Mouse (Mus musculus): Measurements from ENCODE around the gene Cds1.
A peak's percentile ranks its signal among the peaks of the same experiment; 100 is the strongest.

Cds1 gene

DNA sequence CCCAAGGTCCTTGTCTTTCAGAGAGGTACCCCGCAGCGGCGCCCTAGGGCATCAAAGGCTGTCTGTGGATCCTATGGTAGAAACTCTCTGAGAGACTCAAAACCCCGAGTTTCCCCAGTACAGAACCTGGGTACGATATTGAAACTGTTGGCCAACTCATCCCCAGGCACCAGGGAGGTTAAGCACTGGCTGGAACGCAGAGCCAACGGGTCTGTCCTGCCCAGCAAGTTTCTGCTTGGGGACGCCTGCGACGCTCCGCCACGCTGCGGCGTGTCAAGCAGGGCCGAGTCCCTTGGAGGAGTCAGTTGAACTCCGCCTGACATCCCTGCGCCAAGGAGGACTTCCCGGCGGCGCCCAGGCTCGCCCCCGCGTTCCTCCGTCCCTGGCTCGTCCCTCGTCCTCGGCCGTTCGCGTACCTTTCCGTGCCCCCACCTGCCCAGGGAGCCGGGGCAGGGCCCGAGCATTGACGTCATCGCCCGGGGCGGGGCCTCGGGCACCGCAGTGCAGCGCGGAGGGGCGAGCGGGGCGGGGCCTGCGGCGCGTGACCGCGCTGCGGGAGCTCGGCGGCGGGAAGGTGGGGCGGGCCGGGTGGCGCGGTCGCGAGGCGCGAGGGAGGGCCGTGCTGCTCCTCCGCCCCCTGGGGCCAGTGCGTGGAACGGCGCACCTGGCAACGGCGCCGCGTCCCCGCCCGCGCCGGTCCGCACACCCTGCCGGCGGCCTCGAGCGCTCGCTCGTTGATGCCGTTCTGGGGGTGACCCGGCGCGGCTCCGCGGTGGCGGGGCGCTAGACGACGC lies at the start of gene Cds1:
Cds1 (plus strand) TSS at position 577 of the 794 bp plus-strand sequence.
- peak; percentile 85 to 92 for DNase-seq

DNA sequence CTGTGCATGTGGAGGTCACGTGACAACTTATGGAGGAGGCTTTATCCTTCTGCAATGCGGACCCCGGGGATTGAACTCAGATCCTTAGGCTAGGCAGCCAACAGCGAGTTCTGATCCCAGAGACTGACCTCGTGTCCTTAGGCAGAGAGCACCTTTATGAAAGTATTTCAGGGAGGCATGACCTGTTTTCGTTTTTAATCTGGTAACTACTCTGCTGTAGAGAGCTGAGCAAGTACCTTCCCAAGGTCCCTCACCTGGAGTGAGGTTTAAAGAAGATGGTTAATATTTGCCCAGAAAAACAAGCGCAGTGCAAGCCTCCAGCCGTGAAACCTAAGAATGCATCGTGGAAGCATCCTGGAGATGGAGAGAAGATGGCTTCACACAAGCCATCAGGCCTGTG lies 40.7 kb upstream of the Cds1 start:
- DNase-seq: no peak

DNA sequence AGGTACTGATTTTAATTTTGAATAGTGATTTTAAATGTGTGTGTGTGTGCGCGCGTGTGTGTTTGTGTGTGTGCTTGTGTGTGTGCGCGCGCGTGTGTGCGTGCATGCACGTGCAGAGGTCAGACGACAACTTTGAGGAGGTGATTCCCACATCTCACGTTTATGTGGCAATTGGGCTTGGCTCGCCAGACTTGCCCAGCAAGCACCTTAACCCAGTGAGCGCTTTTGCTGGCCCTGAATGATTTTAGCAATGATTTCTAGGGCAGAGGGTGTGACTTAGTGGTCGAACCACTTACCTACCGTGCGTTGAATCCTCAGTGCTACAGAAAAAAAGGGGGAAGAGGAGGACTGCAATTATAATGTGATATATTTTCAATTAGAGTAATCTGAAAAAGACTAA lies 40.2 kb upstream of the Cds1 start:
- DNase-seq: no peak

DNA sequence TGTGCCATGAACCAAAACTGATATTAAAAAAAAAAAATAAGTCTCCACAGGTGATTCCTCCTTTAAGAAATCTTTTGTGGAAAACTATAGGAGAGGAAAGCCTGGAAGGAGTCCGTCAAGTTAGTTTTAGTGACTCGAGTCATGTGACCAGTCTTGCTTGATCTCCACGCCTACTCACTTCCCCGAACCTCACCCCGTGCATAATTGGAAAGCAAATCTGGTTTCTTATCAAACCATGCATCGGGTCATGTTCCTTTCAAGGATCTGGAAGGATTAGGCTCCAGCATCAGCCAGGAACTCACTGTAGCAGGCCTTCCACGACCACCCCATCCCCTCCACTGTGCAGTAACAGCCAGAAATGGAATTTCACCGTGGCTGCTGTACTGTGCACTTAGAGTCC lies 39.2 kb upstream of the Cds1 start:
- DNase-seq: no peak

DNA sequence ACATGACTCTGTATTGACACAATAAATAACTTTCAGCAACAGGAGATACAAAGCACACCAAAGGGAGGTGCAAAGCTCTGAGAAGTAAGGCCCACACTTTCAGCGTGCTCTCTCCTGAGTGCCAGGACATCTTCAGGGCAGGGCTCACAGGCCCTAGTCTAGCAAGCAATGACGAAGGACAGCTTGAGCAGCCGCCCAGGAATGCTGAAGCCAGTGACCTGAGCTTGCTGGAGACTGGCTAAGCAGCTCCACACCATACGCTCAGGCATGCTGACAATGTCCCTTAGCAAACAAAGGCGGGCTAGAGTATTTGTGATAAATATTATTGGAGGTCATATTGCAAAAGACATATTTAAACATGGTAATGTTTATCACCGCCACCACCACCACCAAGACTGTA lies 38.6 kb upstream of the Cds1 start:
- DNase-seq: peak; percentile 19 to 62

DNA sequence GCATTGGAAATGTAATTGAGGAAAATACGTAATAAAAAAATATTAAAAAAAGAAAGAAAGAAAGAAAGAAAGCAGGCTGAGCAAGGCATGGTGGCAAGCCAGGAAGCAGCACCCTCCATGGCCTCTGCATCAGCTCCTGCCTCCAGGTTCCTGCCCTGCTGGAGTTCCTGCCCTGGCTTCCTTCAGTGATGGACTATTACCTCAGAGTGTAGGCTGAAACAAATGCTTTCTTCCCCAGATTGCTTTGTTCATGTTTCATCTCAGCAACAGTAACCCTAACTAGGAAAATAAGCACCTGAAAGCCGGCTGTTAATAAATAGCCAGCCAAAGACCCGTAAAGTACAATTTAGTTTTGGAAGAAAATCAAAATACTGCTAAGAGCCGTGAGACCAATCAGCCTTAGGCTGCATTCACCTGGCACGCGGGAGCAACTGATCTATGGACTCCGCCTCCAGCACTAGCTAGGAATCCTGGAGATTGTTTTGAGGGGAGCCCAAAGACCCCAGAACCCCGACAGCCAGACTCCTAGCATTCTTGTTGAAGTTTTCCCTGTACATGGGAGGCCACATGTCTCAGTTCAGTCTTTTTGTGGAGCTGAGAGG lies 36.5 kb upstream of the Cds1 start:
- no peak for DNase-seq

DNA sequence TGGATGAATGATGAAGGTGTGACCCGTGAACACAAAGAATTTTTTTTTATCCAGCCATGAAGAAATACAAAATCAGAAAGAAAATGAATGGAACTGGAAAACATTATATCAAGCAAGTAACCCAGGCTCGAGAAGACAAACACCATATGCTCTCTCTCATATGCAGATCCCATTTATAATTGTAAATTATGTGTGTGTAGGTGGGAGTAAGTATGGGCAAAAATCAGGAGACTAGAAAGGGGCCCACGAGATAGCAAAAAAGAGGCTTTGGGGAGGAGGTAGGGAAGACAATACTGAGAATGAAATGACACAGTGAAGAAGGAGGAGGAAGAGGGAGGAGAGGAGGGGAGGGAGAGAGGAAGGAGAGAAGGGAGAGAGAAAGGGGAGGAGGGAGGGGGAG lies 27.6 kb upstream of the Cds1 start:
- no peak for DNase-seq

DNA sequence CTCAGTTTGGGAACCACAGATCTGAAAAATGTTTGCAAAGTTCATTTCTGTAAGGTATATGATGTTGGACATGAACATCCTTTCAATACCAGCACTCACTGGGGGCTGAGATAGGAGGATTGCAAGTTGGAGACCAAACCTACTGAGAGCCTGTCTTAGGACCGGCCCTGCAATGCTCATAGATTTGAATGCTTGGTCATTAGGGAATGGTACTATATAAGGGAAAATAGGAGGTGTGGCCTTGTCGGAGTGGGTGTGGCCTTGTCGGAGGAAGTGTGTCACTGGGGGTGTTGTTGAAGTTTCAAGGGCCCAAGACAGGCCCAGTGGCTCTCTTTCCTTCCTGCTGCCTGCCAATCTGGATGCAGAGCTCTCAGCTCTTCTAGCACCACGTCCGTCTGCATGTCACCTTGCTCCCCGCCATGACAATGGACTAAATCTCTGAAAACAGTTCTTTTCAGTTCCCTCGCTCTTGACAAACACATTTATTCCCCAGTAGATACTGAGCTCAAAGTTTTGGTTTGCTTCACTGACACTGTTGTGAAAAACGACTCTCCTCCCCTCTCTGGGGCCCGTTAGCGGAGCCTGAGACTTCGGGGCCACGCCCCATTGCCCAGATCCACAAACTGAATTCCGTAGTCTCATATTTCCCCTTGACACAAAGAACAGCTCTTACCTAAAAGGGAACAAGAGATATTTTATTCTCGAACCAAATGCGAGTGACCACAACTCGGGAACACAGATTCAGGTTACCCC lies 24.3 kb upstream of the Cds1 start:
- no peak for DNase-seq

DNA sequence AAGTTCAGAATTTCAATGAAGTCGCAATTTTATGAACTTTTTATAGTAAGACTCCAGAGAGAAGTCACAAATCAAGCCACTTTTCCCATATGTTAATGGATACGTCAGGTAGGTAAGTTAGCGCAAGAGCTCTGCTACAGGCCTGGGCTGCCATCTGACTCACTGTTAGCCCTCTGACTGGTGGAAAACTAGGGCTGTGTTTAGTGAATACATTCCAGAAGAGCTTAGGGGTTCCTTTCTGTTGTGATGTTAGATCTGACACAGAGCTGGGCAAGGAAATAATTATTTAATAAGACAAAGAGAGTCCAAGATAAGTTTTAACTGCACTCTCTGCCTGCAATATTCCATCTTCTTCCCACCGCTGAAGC lies 23.7 kb upstream of the Cds1 start:
- DNase-seq: no peak

DNA sequence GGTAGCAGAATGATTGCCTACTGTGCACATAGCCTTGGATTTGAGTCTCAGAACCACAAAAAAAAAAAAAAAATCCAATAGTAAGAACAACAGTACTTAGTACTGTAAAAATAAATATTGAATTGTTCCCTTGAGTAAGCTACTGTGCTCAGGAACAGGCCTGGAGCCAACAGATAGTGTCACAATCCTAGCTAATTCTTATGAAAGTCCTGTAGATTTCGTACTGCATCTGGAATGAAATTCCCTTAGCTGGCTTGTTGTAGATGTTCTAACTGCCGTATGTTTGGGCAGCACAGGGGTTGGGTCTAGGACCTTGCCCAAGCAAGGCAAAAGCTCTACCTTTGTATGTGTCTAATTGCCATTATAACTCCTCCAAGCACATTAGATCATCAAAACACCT lies 22.9 kb upstream of the Cds1 start:
- peak; percentile 56 to 69 for DNase-seq

DNA sequence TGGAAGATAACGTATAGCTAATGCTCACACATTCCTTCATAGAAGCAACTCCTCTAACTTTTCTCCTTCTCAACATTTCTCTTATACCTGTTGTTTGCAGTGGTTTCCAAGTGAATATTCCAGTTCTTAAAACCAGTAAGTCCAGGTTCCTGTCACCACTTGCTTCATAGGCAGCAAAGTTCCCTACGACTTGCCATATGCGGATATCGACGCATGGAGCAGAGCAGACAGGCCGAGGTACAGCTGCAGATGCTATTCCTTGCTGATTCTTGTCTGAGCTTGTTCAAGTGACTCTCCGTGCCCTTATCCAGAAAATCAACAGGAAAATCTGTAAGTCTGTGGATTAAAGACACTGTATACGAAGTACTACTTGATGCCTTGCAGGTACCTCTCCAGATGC lies 22.5 kb upstream of the Cds1 start:
- no peak for DNase-seq

DNA sequence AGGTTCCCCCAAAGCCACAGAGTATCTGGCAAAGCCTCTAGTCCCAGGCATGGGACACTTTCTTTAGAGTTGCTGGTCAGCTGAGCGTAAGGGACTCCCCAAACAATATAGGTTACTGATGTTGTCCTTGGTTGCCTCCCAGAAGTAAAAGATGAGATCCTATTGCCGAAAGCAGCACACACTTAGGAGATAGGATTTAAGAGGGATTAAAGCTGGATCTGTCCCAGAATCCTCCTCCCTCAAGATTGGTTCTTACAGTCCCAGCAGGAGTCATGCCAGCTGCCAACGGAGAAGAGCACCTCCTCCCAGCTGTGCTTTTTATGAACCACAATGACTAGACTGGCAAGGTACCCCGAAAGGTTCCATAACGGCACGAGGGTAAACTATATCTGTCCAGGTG lies 20.0 kb upstream of the Cds1 start:
- no peak for DNase-seq

DNA sequence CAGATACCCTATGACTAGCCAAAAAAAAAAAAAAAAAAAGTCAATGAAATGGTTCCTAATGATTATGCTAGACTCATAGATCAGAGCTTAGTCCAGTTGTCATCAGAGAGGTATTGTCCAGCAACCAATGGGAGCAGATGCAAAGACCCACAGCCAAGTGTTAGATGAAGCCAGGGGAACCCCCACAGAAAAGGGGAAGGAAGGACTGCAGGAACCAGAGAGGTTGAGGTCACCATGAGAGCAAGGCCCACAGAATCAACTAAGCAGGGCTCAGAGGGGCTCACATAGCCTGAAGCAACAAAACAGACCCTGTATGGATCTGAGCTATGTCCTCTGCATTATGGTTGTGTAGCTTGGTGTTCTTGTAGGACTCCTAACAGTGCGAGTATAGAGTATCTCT lies 11.2 kb upstream of the Cds1 start:
- no peak for DNase-seq

DNA sequence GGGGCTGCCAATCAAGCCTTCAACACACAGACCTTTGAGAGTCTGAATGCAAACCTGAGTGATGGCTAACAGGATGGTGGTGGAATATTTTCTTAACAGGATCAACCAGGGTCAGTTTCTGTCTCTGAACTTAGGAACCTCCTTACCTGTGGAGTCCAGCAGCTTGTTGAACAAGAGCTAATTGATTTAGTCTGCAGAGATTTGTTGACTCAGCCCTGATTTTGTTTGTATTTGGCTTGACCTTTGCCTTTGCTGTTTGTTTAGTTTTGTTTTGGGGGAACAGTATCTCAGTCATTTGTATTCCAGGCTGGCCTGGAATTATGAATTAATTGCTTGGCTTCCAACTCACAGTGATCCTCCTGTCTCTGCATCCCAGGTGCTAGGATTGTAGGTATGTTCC lies 7.3 kb upstream of the Cds1 start:
- DNase-seq: no peak

DNA sequence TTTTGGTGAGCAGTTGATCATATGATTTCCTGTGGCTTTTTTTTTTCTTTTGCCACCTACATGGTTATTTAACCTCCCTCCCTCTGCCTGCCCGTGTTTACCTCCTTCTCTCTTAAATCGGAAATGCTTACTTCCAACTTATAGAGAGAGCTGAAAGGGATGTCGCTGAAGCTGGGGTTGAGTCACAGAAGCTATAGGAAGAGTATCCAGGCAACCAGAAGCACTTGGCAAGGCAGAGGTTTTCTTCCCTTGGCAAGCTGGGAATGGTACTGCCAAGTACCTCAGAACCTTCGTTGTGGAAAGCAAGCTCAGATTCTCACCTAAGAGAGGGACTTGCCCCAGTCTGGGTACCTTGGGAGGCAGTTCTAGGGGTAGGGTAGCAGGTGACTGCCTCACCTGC lies 3.2 kb upstream of the Cds1 start:
- DNase-seq: no peak

DNA sequence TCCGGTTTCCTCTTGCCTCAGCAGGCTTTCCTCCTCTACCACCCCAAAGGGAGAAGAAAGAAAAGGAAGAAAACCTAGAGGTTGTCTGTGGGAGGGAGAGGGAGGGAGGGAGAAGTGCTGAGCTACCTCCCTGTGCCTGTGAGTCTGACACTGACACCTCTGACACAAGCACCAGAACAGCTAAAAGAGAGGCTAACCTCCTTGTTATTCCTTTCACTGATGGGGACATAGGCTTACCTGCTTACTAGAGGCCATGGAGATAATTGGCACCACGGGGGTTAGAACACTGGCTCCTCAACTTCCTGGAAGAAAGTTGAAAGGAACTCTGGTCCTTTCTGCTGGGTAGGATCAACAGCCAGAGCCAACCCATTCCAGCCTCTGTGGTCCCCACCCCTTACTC lies 1.4 kb upstream of the Cds1 start:
- no peak for DNase-seq

DNA sequence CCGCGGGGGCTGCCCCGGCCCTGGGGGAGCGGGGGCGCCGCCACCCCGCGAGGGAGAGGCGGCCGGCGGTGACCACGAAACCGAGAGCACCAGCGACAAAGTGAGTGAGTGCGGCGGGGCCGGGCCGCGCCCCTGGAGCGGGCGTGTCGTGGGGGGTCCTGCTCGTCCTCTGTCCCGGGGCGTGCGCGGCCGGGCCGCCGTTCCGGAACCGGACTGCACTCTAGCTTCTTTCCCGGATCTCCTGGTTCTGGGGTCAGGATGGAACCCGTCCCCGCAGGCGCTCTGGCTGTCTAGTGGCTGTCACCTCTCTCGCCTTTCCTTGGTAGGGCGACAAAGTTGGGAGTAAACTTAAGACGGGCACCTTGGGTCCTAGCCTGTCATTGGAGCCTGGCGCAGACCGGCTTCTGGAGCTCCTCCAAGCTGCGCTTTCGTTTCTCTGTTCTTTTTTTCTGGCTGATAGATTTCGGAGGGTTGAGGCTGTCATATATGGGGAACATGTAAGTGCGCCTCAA lies 516 bp downstream of the Cds1 start:
- peak in 1 of 2 experiments; percentile 35 for DNase-seq

DNA sequence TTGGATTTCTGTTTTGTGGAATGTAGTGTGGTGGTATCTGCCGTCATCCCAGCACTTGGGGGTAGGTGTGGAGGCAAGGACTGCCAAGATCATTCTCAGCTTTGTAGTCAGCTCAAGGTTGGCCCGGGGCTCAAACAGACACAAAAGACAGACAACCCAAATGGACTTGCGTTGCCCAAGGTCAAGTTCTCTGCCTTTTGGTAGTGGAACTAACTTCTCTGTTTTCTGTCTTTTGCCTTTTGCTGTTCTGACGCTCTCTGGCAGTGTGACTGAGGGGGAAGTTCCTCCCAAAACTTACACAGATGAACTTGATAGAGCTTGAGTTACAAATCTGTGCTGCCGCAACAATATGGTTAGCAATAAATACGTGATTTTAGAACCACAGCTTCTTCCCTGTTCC lies 1.3 kb downstream of the Cds1 start:
- DNase-seq: no peak

DNA sequence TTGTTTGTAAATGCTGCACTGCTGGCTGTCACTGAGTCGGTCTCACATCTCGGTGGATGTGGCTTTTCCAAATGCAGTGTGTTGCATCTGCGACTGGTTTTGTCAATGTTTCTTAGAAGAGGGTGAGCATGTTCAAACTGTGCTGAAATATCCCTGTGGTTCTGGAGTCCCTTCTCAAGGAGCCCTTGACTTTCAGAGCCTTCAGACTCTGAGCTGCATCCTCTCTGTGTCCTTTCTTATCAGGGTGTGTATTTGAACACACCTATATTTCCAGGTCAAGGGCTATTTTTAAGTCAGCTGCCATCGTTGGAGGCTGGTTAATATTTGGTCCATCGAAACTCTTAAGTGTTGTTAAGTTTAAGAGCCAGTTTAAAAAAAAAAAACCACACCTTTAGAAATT lies 2.2 kb downstream of the Cds1 start:
- no peak for DNase-seq

DNA sequence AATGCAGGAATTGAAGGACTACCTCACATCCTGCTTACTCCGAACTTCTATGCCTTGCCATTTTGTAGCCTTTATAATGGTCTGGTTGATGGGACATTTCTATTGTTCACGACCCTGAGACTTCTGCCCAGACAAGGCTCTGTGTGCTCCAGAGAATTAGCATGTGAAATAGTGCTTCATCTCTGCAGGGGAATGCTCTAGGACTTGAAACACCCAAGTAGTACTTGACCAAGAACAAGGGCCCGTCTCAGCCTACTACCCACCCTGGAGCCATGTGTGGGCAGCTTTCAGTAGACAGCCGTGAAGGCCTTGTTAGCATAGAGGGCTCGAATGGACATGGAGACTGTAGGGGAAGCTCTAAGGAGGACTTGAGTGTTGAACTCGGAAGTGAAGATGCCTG lies 2.6 kb downstream of the Cds1 start:
- DNase-seq: no peak

DNA sequence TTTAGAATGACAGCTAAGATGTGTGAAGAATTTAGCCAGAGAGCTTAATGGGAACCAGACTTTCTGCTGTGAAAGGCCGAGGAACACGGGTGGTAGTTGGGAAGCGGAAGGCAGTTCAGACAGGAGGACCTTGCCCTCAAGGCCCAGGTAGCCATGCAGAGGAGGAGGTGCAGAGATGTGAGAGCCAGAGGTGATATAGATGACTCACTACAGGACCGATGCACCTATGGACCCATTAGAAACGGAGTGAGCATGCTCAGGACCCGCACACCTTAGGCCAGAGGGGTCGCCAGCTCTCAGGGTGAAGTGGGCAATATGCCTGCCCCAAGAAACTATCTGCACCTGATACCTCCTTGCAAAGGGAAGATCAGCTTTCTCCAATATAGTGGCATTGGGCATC lies 3.6 kb downstream of the Cds1 start:
- DNase-seq: no peak

DNA sequence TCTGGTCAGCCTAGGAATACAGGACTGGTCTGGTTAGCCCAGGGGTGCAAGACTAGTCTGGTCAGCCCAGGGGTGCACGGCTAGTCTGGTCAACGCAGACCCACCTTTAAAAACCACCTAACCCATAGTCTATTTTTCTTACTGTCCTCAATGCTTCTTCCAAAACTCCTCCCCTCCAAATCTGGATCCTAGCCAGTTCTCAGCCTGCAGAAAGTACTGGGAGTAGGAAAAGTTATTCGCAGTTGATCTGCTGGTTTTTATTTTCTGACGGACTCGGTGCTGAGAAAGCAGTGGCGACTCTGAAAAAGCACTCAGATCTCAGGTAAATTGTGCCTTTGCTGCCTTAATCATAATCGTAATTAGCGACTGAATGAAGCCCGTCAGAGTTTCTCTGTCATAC lies 7.7 kb downstream of the Cds1 start:
- no peak for DNase-seq

DNA sequence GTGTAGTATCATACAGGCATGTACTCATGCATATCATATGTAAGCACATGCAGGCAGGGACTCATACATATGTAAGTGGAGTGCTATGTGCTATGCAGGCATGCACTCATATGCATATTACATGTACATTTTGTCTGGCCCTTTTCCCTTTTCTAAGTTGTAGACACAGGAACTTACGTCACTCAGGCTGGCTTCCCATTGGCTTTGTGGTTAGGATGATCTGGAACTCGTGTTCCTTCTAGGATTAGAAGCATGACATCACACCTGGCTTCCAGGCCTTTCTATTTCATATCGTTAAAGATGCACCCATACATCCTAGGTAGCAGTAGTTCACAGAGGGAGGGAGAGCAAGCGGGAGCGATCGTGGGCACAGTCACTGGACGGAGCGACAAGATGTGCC lies 10.3 kb downstream of the Cds1 start:
- no peak for DNase-seq

DNA sequence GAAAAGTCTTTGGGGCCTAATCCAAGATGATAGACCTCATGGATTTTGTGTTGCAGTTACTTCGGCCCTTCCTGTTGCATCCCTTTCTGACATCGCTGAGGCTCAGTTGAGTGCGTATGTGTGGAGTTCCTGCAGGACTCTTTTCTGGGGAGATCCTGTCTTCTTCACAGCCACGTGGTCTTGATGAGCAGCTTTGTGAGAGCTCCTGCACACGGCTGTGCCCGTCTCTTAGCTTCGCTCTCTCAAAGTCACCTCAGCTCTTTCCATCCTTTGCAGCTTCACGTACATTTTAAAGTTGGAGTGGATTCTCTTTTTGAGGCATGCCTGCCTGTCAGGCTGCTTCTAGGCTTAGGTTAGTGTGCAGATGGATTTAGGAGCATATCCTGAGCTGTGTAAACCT lies 11.6 kb downstream of the Cds1 start:
- DNase-seq: no peak
